Mouse (Mus musculus) B cell, adult 62 days (primary cell): ENCODE measurements around the gene Rb1. TPM values are rescaled to one million over a fixed set of nuclear protein-coding genes. Genes with fewer than 3 reads are reported as not detected.

Experiments used
- total RNA-seq: library from RNA; stranded (reverse); gene quantifications from 4 replicates; pipeline ENCODE4 v1.2.4, GENCODE M21; 2023

Rb1 gene
- total RNA-seq = 89.5 to 101 TPM (median 95.7 TPM) in 4 replicates

GRCm38 (mm10) chr14:73325456-73326381, at the start of gene Rb1:
Rb1 (minus strand) TSS chr14:73325822.

DNA sequence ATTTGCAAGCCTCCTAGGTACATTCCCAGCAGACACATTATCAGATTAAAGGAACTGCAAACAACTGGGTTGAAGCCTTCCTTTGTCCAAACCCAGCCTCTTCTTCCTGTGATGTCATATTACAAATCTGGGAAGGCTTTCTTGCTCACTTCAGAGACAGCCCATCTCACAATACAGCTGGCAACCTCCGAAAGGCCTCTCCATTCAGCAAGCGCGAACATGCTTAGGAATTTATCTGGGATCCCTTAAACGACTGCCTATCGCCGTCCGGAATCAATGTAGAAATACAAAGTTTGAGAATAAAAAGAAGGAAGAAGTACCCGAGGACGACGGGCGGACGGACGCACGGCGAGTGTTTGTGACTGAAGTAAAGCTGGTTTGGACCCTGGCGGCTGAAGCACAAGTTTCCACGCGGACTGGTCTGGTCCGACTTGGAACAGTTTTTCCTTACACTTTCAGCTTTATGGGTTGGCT, 87.7 kb downstream of the Rb1 start, which contains the start of gene Lpar6:
Gene Lpar6 (plus strand): TSS at position 48 of the 474 bp plus-strand sequence.

Other genes with a start within 250 kb of the Rb1 start
- gene Rcbtb2, start 202.8 kb downstream of the Rb1 start, total RNA-seq = 15.8 to 20.7 TPM (median 17.9 TPM) in 4 replicates
- 4.2 to 5.1 TPM (median 4.7 TPM) in 4 replicates for gene Lpar6, start 87.9 kb downstream of the Rb1 start, total RNA-seq
- gene Itm2b, start 59.5 kb upstream of the Rb1 start, total RNA-seq = 349 to 367 TPM (median 362 TPM) in 4 replicates
- gene Med4, start 184.2 kb upstream of the Rb1 start, total RNA-seq = 44.8 to 58.8 TPM (median 50.9 TPM) in 4 replicates
- gene Sucla2, start 199.5 kb upstream of the Rb1 start, total RNA-seq = 36.1 to 48.2 TPM (median 38.6 TPM) in 4 replicates
- 15.7 to 26.2 TPM (median 21.6 TPM) in 4 replicates for gene Nudt15, start 222.4 kb upstream of the Rb1 start, total RNA-seq